Mouse (Mus musculus) mammary gland, adult 2 months (tissue): ENCODE results near the gene Ehmt1. TPM values are rescaled to one million over a fixed set of nuclear protein-coding genes. Genes with fewer than 3 reads are reported as not detected.

Experiments used
- polyA plus RNA-seq: library from polyadenylated mRNA; depleted of rRNA; stranded (reverse); fragments of >200 nt; gene quantifications from 2 replicates; pipeline ENCODE4 v1.2.3, GENCODE M21; 2012; ENCODE audit warnings: low replicate concordance; rRNA removed

Gene Ehmt1
- 55.1 and 81.6 TPM in 2 replicates for polyA plus RNA-seq

GRCm38 (mm10) chr2:24918930-24919838 is at the start of gene Ehmt1:
Gene Ehmt1, minus strand, starts transcription at chr2:24919614.

DNA sequence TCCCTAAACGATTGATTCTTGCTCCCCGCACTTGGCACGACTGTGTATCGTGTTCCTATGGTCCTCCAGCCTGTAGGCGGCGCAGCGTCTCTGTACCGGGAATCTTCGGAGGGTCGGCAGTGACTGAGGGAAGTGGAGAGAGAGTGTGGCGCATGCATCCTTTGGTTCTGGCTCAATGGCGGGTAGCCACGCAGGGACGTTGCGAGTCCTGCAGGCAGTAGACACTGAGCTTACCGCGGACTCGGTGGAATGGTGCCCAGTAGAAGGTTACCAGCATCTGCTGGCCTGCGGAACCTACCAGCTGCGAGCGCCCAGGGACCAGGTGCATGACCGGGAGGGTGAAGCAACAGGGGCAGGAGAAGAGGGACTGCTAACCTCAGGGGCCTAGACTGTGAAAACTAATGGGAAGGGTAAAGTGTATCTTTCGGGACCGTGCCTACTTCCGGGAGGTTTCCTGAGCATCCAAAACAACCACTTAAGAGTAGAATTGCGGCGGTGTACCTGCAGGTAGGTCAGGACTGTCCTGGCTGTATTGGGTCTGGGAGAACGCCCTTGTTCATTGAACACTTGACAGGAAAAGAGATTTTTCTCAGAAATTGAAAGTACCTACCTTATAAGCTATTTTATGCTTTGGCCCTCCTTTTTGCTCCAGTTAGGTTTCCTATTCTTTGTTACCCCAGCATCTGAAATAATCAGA is 43.0 kb upstream of the Ehmt1 start, which contains the start of gene Dph7:
Dph7 (plus strand) TSS at position 97 of the 697 bp plus-strand sequence.

GRCm38 (mm10) chr2:24949421-24950188 is 30.2 kb upstream of the Ehmt1 start, which contains the start of gene Zmynd19:
Gene Zmynd19, plus strand, starts transcription at chr2:24949792.

DNA sequence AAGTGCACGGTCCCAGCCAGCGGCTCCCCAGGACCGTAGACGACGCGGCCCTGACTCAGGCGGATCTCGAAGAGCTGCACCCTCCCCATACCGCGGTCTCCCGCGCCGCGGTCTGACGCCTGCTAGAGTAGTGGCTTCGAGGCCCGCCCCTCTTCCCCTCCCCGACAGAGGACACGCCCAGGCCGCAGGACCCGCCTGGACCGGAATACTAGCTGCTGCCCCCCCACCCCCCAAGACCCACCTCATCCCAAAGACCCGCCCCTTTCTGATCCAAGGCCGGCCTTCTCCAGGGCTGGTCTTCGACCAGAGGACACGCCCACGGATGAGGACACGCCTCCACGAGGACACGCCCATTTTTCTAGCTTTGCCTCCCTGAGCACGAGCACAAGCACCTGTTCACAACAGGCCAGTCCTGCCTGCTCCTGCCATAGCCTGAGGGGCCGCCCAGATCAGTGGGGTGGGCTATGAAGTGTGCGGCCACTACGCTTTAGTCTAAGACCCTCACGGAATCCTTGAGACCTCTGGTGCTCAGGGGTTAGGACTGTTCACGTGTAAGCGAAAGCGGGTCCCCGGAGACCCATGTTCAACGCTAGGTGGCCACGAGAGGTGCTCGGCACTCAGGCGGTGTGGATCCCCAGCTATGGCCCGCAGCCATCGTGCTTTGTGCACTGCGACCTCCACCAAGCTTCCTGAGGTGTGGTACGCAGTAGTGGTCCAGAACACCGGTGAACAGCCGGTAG is 15.8 kb upstream of the Ehmt1 start, which contains the start of gene Arrdc1:
Arrdc1 (minus strand) TSS at position 196 of the 740 bp plus-strand sequence.

GRCm38 (mm10) chr2:24763115-24763557 is 156.3 kb downstream of the Ehmt1 start, which contains the start of gene Cacna1b:
Gene Cacna1b, minus strand, starts transcription at chr2:24763152.

Other genes starting within 250 kb of the Ehmt1 start
- 4.3 and 7.0 TPM in 2 replicates for gene Cacna1b, start 156.5 kb downstream of the Ehmt1 start, polyA plus RNA-seq
- 208 and 219 TPM in 2 replicates for gene Arrdc1, start 15.6 kb upstream of the Ehmt1 start, polyA plus RNA-seq
- gene Zmynd19, start 30.2 kb upstream of the Ehmt1 start, polyA plus RNA-seq = 4.2 and 5.6 TPM in 2 replicates
- gene Dph7, start 42.8 kb upstream of the Ehmt1 start, polyA plus RNA-seq = 15.6 and 19.0 TPM in 2 replicates
- 26.2 and 28.3 TPM in 2 replicates for gene Mrpl41, start 55.5 kb upstream of the Ehmt1 start, polyA plus RNA-seq
- gene Pnpla7, start 56.4 kb upstream of the Ehmt1 start, polyA plus RNA-seq = 23.6 and 35.9 TPM in 2 replicates
- 113 and 165 TPM in 2 replicates for gene Nsmf, start 134.7 kb upstream of the Ehmt1 start, polyA plus RNA-seq
- 0.11 and 0.26 TPM in 2 replicates for gene Entpd8, start 160.7 kb upstream of the Ehmt1 start, polyA plus RNA-seq
- gene Noxa1, start 175.5 kb upstream of the Ehmt1 start, polyA plus RNA-seq = 0.07 and 0.16 TPM in 2 replicates